Mouse (Mus musculus) kidney, adult 2 months (tissue): ENCODE results near the gene Bpifb5. TPM values are rescaled to one million over a fixed set of nuclear protein-coding genes. Genes with fewer than 3 reads are reported as not detected.
"Not testable (repeated sequence)": the region's sequence is repeated elsewhere in the genome, so short reads cannot be mapped to it uniquely, and the experiment has no call there.

Experiments
- DNase-seq: peaks from one replicate; pipeline ENCODE4 v3.0.0; 2021
- H3K27ac ChIP-seq: fragments of 200-500 bp; 2 replicates; pipeline ENCODE4 v1.5.1; 2012; ENCODE audit warnings: low read depth, low read length, control low read depth, inconsistent platforms; ENCODE audit not compliant: insufficient read depth
- H3K27me3 ChIP-seq: fragments of 200-500 bp; replicated peaks from 2 replicates; pipeline ENCODE4 v1.6.1; 2012; ENCODE audit warnings: mild to moderate bottlenecking, moderate library complexity, low read length, inconsistent platforms; ENCODE audit not compliant: control insufficient read depth, insufficient read depth
- H3K36me3 ChIP-seq: fragments of 200-500 bp; 2 replicates; pipeline ENCODE4 v1.6.1; 2012; ENCODE audit warnings: mild to moderate bottlenecking, moderate library complexity, low read length, inconsistent platforms; ENCODE audit not compliant: control insufficient read depth, insufficient read depth
- H3K4me1 ChIP-seq: fragments of 200-500 bp; 2 replicates; pipeline ENCODE4 v1.6.1; 2011; ENCODE audit warnings: low read length; ENCODE audit not compliant: control insufficient read depth, insufficient read depth
- H3K4me3 ChIP-seq: fragments of 200-500 bp; 2 replicates; pipeline ENCODE4 v1.5.1; 2011; ENCODE audit warnings: mild to moderate bottlenecking, low read depth, low read length, control low read depth; ENCODE audit not compliant: insufficient read depth
- CTCF ChIP-seq: fragments of 200-500 bp; conservative IDR thresholded peaks from 2 replicates; pipeline ENCODE4 v1.5.1; 2011; ENCODE audit warnings: low read depth, mild to moderate bottlenecking, control low read depth, low read length, moderate library complexity, mixed read lengths; ENCODE audit not compliant: insufficient read depth, insufficient read length
- POLR2A ChIP-seq: fragments of 200-500 bp; IDR thresholded peaks from one replicate; pipeline ENCODE4 v1.6.1; 2011; ENCODE audit warnings: low read depth, low read length, control low read depth
- WGBS: fragments of 180-500 bp; shearing (Covaris S2); methylation state at CpG from one replicate; pipeline ENCODE4 v1.1.7; 2018; 5-methylcytosine and 5-hydroxymethylcytosine counted together
- polyA plus RNA-seq: library from polyadenylated mRNA; depleted of rRNA; stranded (reverse); fragments of >200 nt; gene quantifications from 2 replicates; pipeline ENCODE4 v1.2.3, GENCODE M21; 2012; rRNA removed

The Bpifb5 gene
- 0.10 and 0.16 TPM in 2 replicates for polyA plus RNA-seq

- 14% methylated on average over 14 of the region's 14 CpGs for WGBS
- Histone ChIP-seq H3K36me3 (no peaks in the 10 kb centered on the region), H3K4me3 (no peak within 1 kb of the TSS), H3K4me1 (no peaks in the 10 kb centered on the region), H3K27ac (no peak within 1 kb of the TSS), H3K27me3 (no peaks in the 10 kb centered on the region)
- DNase-seq: peak; percentile 57
- TF ChIP-seq CTCF (no peak), POLR2A (no peak)
These were observed at the start of gene Bpifb5 for GRCm38 (mm10) chr2:154223265-154223916. Gene Bpifb5, plus strand, starts transcription at chr2:154223742.

- H3K4me1 ChIP-seq, DNase-seq, H3K27me3 ChIP-seq, H3K27ac ChIP-seq, H3K4me3 ChIP-seq, H3K36me3 ChIP-seq: not testable (repeated sequence)
- 79% methylated on average over 7 of the region's 7 CpGs for WGBS
These were observed 41.6 kb upstream of the Bpifb5 start for GRCm38 (mm10) chr2:154181900-154182299.

GRCm38 (mm10) chr2:154183061-154183460 lies 40.5 kb upstream of the Bpifb5 start:
- H3K4me3 ChIP-seq, H3K36me3 ChIP-seq, H3K27ac ChIP-seq, H3K27me3 ChIP-seq, DNase-seq, H3K4me1 ChIP-seq: not testable (repeated sequence)
- WGBS: 67% methylated on average over 4 of the region's 4 CpGs

- H3K27me3 ChIP-seq: no peaks in the 10 kb centered on the region
- H3K27ac ChIP-seq: no peak overlapping the region
- H3K4me1 ChIP-seq: no peaks in the 10 kb centered on the region
- TF ChIP-seq POLR2A (no peak), CTCF (no peak)
- WGBS: 72% methylated on average over 6 of the region's 6 CpGs
- H3K4me3 ChIP-seq: no peak overlapping the region
- no peak for DNase-seq
- H3K36me3 ChIP-seq: no peaks in the 10 kb centered on the region
These were observed 38.2 kb upstream of the Bpifb5 start for GRCm38 (mm10) chr2:154185319-154185718.

- Histone ChIP-seq H3K36me3 (no peaks in the 10 kb centered on the region), H3K4me3 (no peak overlapping the region), H3K27ac (no peak overlapping the region), H3K27me3 (no peaks in the 10 kb centered on the region), H3K4me1 (no peaks in the 10 kb centered on the region)
- TF ChIP-seq CTCF (no peak), POLR2A (no peak)
- no peak for DNase-seq
- WGBS: 63% methylated on average over 3 of the region's 3 CpGs
These were observed 37.8 kb upstream of the Bpifb5 start for GRCm38 (mm10) chr2:154185748-154186147.

- DNase-seq: no peak
- H3K4me3 ChIP-seq: no peak overlapping the region
- TF ChIP-seq CTCF (no peak), POLR2A (no peak)
- no peaks in the 10 kb centered on the region for H3K36me3 ChIP-seq
- H3K27me3 ChIP-seq: no peaks in the 10 kb centered on the region
- no peaks in the 10 kb centered on the region for H3K4me1 ChIP-seq
- no peak overlapping the region for H3K27ac ChIP-seq
- 40% methylated on average over 5 of the region's 5 CpGs for WGBS
These were observed 36.1 kb upstream of the Bpifb5 start for GRCm38 (mm10) chr2:154187468-154187867.

- TF ChIP-seq POLR2A (no peak), CTCF (no peak)
- DNase-seq: no peak
- H3K4me1 ChIP-seq: no peaks in the 10 kb centered on the region
- H3K4me3 ChIP-seq: no peak overlapping the region
- no peaks in the 10 kb centered on the region for H3K36me3 ChIP-seq
- H3K27me3 ChIP-seq: no peaks in the 10 kb centered on the region
- WGBS: 75% methylated on average over 7 of the region's 7 CpGs
- H3K27ac ChIP-seq: no peak overlapping the region
These were observed 33.6 kb upstream of the Bpifb5 start for GRCm38 (mm10) chr2:154189877-154190434.
